Comparison of ENCODE assay signal across 9 mouse cellular contexts in genomic region chr1:134512584-134512983, GRCm38 (mm10). TPM values are rescaled to one million over a fixed set of nuclear protein-coding genes. Genes with fewer than 3 reads are reported as not detected.
DNase-seq lines count a peak whose midpoint lies in the region; ATAC-seq and TF ChIP-seq lines count a peak whose summit lies in the region.
"Had no signal": no experiment of that assay in that cellular context is flagged by ENCODE, and none has a peak within 500 bp of the region (broad histone marks: within the 10 kb centered on the region; RNA-seq: fewer than 3 reads in every experiment).

No protein-coding gene starts in this region.

- TF ChIP-seq POLR2A in limb, embryonic 14.5 days (IDR thresholded peaks at IDR 0.05; ENCODE audit: borderline replicate concordance, extremely low read depth, insufficient read depth, insufficient read length): no peak

- peaks cover 32% of the 10 kb centered on the region for H3K4me1 ChIP-seq in hindbrain, embryonic 13.5 days (replicated peaks)
- H3K4me1 ChIP-seq in hindbrain, embryonic 12.5 days: peaks cover 15% of the 10 kb centered on the region
- peaks cover 14% of the 10 kb centered on the region for H3K4me1 ChIP-seq in neural tube, embryonic 12.5 days
- peaks cover 19% of the 10 kb centered on the region for H3K4me1 ChIP-seq in limb, embryonic 14.5 days (ENCODE audit: control insufficient read depth, insufficient read depth, low read length)

- H3K4me2 ChIP-seq in hindbrain, embryonic 13.5 days: no peak overlapping the region
- no peak overlapping the region for H3K4me2 ChIP-seq in hindbrain, embryonic 12.5 days (replicated peaks)
- H3K4me2 ChIP-seq in neural tube, embryonic 12.5 days (replicated peaks): peak overlapping the region; percentile 74
- peak overlapping the region; percentile 66; the same call in 1 of the 2 replicates for H3K4me2 ChIP-seq in limb, embryonic 14.5 days (replicated peaks; ENCODE audit: low read depth, low read length, severe bottlenecking)

- no peaks in the 10 kb centered on the region for H3K9me3 ChIP-seq in hindbrain, embryonic 13.5 days
- no peaks in the 10 kb centered on the region for H3K9me3 ChIP-seq in hindbrain, embryonic 12.5 days (replicated peaks)
- H3K9me3 ChIP-seq in neural tube, embryonic 12.5 days: no peaks in the 10 kb centered on the region
- no peaks in the 10 kb centered on the region for H3K9me3 ChIP-seq in limb, embryonic 14.5 days (ENCODE audit: control insufficient read depth, low read length)

- no peak for DNase-seq in neural tube, embryonic 10.5 days (ENCODE audit: extremely low spot score, low spot score)
- DNase-seq in limb, embryonic 14.5 days (ENCODE audit: low spot score): no peak
- no peak for DNase-seq in cerebellum, adult 9-11 months
- no peak for DNase-seq in urinary bladder, postnatal 4 days (ENCODE audit: low spot score in 2 of 2)
- DNase-seq: cerebellum, postnatal 36 days; right cerebral cortex, postnatal 14 days had no signal

- WGBS in hindbrain, embryonic 13.5 days: 42% methylated on average over 6 of the region's 6 CpGs
- WGBS in hindbrain, embryonic 12.5 days: 58% methylated on average over 6 of the region's 6 CpGs
- WGBS in neural tube, embryonic 12.5 days: 62% methylated on average over 6 of the region's 6 CpGs
- WGBS in limb, embryonic 14.5 days: 41% methylated on average over 6 of the region's 6 CpGs

- H3K27me3 ChIP-seq in hindbrain, embryonic 13.5 days: peaks cover 33% of the 10 kb centered on the region
- peaks cover 31% of the 10 kb centered on the region for H3K27me3 ChIP-seq in hindbrain, embryonic 12.5 days
- peaks cover 27% of the 10 kb centered on the region for H3K27me3 ChIP-seq in neural tube, embryonic 12.5 days (replicated peaks)
- peaks cover 21% of the 10 kb centered on the region for H3K27me3 ChIP-seq in limb, embryonic 14.5 days (ENCODE audit: control insufficient read depth, insufficient read depth, low read length)

- no peak overlapping the region for H3K9ac ChIP-seq in hindbrain, embryonic 13.5 days
- H3K9ac ChIP-seq in hindbrain, embryonic 12.5 days: no peak overlapping the region
- no peak overlapping the region for H3K9ac ChIP-seq in neural tube, embryonic 12.5 days
- no peak overlapping the region for H3K9ac ChIP-seq in limb, embryonic 14.5 days (ENCODE audit: low read depth, low read length, severe bottlenecking)

- ATAC-seq in hindbrain, embryonic 13.5 days (ENCODE audit: low FRiP score): peak; percentile 41; the same call in 1 of the 2 replicates
- no peak for ATAC-seq in hindbrain, embryonic 12.5 days (ENCODE audit: low FRiP score)
- peak; percentile 41; the same call in 1 of the 2 replicates for ATAC-seq in neural tube, embryonic 12.5 days (ENCODE audit: low FRiP score, low read depth)
- no peak for ATAC-seq in limb, embryonic 14.5 days (ENCODE audit: low FRiP score, low read depth)

- H3K27ac ChIP-seq in hindbrain, embryonic 13.5 days: no peak overlapping the region
- no peak overlapping the region for H3K27ac ChIP-seq in hindbrain, embryonic 12.5 days
- no peak overlapping the region for H3K27ac ChIP-seq in neural tube, embryonic 12.5 days
- no peak overlapping the region for H3K27ac ChIP-seq in limb, embryonic 14.5 days (replicated peaks; ENCODE audit: low read depth, low read length)

- H3K4me3 ChIP-seq in hindbrain, embryonic 13.5 days: no peak overlapping the region
- H3K4me3 ChIP-seq in hindbrain, embryonic 12.5 days: no peak overlapping the region
- H3K4me3 ChIP-seq in neural tube, embryonic 12.5 days: no peak overlapping the region
- no peak overlapping the region for H3K4me3 ChIP-seq in limb, embryonic 14.5 days (replicated peaks; ENCODE audit: low read length)

- peaks cover 17% of the 10 kb centered on the region for H3K36me3 ChIP-seq in hindbrain, embryonic 13.5 days
- peaks cover 9% of the 10 kb centered on the region for H3K36me3 ChIP-seq in hindbrain, embryonic 12.5 days
- H3K36me3 ChIP-seq in neural tube, embryonic 12.5 days: peaks cover 11% of the 10 kb centered on the region
- H3K36me3 ChIP-seq in limb, embryonic 14.5 days (ENCODE audit: control insufficient read depth, insufficient read depth, low read length): peaks cover 17% of the 10 kb centered on the region

RNA-seq across cellular contexts. Expression of gene Rabif, which starts 18.1 kb away (rescaled TPM):
- 62.9 and 67.3 TPM in 2 replicates for polyA plus RNA-seq in hindbrain, embryonic 13.5 days (2015; fragmentation: Nextera tagmentation; extraction: Ambion mirVana)
- 45.7 and 53.1 TPM in 2 replicates for polyA plus RNA-seq in hindbrain, embryonic 12.5 days (2016; fragmentation: Nextera tagmentation; extraction: Ambion mirVana)
- 47.2 and 50.8 TPM in 2 replicates for polyA plus RNA-seq in neural tube, embryonic 12.5 days (2016; fragmentation: Nextera tagmentation; extraction: Ambion mirVana)
- polyA plus RNA-seq in limb, embryonic 14.5 days (2012; rRNA removed): 25.2 and 26.5 TPM in 2 replicates
- 39.8 and 44.3 TPM in 2 replicates for polyA plus RNA-seq in limb, embryonic 14.5 days (2014; fragmentation: Nextera tagmentation; extraction: Ambion mirVana)

RNA-seq across cellular contexts. Expression of gene Mgat4e, which starts 36.9 kb away (rescaled TPM):
- polyA plus RNA-seq in hindbrain, embryonic 13.5 days (2015; fragmentation: Nextera tagmentation; extraction: Ambion mirVana): not detected in 2 replicates
- not detected in 2 replicates for polyA plus RNA-seq in hindbrain, embryonic 12.5 days (2016; fragmentation: Nextera tagmentation; extraction: Ambion mirVana)
- not detected in 2 replicates for polyA plus RNA-seq in neural tube, embryonic 12.5 days (2016; fragmentation: Nextera tagmentation; extraction: Ambion mirVana)
- polyA plus RNA-seq in limb, embryonic 14.5 days (2012; rRNA removed): 0.10 and 0.15 TPM in 2 replicates
- not detected in 2 replicates for polyA plus RNA-seq in limb, embryonic 14.5 days (2014; fragmentation: Nextera tagmentation; extraction: Ambion mirVana)

RNA-seq across cellular contexts. Expression of gene Kdm5b, which starts 47.4 kb away (rescaled TPM):
- polyA plus RNA-seq in hindbrain, embryonic 13.5 days (2015; fragmentation: Nextera tagmentation; extraction: Ambion mirVana): 99.4 and 103 TPM in 2 replicates
- polyA plus RNA-seq in hindbrain, embryonic 12.5 days (2016; fragmentation: Nextera tagmentation; extraction: Ambion mirVana): 119 and 120 TPM in 2 replicates
- 108 and 114 TPM in 2 replicates for polyA plus RNA-seq in neural tube, embryonic 12.5 days (2016; fragmentation: Nextera tagmentation; extraction: Ambion mirVana)
- 38.1 TPM in 2 replicates for polyA plus RNA-seq in limb, embryonic 14.5 days (2012; rRNA removed)
- polyA plus RNA-seq in limb, embryonic 14.5 days (2014; fragmentation: Nextera tagmentation; extraction: Ambion mirVana): 83.5 and 100 TPM in 2 replicates

RNA-seq across cellular contexts. Expression of gene Klhl12, which starts 57.3 kb away (rescaled TPM):
- polyA plus RNA-seq in hindbrain, embryonic 13.5 days (2015; fragmentation: Nextera tagmentation; extraction: Ambion mirVana): 33.2 and 35.0 TPM in 2 replicates
- polyA plus RNA-seq in hindbrain, embryonic 12.5 days (2016; fragmentation: Nextera tagmentation; extraction: Ambion mirVana): 32.3 and 32.9 TPM in 2 replicates
- polyA plus RNA-seq in neural tube, embryonic 12.5 days (2016; fragmentation: Nextera tagmentation; extraction: Ambion mirVana): 31.8 and 33.2 TPM in 2 replicates
- 19.3 and 21.4 TPM in 2 replicates for polyA plus RNA-seq in limb, embryonic 14.5 days (2012; rRNA removed)
- polyA plus RNA-seq in limb, embryonic 14.5 days (2014; fragmentation: Nextera tagmentation; extraction: Ambion mirVana): 21.6 and 23.7 TPM in 2 replicates

Comparison
In these comparisons a context has a peak if more than half of its experiments do, and no peak if none do; other contexts are left out.
1. ATAC-seq: peak in hindbrain, embryonic 13.5 days (single experiment) and neural tube, embryonic 12.5 days (single experiment); none in hindbrain, embryonic 12.5 days (single experiment) and limb, embryonic 14.5 days (single experiment).
2. H3K4me2 ChIP-seq: peak in neural tube, embryonic 12.5 days (single experiment) and limb, embryonic 14.5 days (single experiment); none in hindbrain, embryonic 13.5 days (single experiment) and hindbrain, embryonic 12.5 days (single experiment).